Mouse (Mus musculus): ENCODE measurements around the gene Cyp2w1.
"Not testable (repeated sequence)": the region's sequence is repeated elsewhere in the genome, so short reads cannot be mapped to it uniquely, and the experiment has no call there.

Gene Cyp2w1

DNA sequence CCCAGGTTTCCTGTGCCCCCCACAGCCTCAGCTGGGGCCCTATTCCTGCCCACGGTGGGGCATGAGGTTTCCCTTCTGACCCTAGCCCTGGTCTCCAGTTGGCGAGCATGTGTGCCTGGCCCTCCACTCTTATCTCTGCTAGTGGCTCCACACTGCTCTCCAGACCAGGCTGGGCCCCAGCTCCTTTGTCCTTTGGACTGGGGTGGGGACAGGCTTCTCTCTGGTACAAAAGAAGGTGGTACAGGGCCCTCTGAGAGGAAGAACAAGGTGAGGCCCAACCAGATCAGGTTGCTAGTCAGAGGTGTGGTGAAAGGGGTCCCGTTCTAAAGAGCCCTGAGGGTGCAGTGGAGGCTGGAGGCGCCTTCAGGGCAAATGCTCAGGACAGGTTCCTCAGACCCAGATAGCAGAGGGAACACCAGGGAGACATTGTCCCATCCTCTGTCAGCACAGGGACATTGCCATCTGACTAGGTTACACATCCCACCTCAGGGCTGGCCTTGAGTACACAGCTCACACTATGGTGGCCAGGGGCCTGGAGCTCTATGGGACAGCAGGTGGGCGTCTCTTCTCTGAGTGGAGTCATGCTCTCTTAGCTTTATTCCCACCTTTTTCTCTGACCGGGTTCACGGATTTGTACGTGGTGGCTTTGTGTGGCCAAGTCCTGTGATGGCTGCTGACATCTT is 19.7 kb upstream of the Cyp2w1 start:
- DNase-seq (ENCODE audit: low spot score in 2 of 2) = no peak

DNA sequence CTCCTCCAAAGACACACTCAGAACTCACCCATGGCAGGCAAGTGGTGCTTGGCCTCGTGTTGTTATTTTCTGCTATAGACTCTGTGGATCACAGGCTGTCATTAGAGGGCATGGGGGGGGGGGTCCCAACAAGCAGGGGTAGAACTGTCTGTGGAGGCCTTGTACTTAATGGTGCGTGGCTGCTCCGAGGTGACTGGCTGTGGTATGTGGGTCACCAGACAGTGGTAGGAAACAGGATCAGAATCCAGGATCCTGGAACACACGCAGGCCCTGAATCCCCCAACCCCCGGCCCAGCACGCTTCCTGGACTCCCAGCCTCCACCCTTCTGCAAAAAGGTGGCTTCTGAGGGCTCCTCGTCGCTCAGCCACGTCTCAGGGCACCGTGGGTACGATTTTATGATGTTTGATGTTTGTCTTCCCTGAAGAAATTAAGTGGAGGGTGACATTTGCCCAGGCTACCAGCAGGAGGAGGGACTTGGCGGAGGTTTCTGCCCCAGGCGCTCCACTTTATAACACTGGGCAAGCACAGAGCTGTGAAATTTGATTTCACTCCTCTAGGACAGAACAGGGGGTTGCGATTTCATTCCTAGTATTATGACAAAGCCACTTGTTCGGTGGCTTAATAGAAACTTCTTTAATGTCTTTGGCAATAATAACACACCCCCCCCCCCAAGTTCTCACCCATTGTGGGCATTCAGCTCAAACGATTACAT is 19.0 kb upstream of the Cyp2w1 start:
- no peak for DNase-seq (ENCODE audit: low spot score in 2 of 2)

DNA sequence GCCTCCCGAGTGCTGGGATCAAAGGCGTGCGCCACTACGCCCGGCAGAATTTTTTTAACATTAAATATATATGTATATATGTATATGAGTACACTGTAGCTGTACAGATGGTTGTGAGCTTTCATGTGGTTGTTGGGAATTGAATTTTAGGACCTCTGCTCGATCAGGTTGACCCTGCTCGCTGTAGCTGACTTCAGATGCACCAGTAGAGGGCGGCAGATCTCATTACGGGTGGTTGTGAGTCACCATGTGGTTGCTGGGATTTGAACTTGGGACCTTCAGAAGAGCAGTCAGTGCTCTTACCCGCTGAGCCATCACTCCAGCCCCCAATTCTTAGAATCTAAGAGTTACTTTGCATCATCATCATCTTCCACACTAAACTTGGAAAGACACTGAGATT is 18.0 kb upstream of the Cyp2w1 start:
- not testable (repeated sequence) for DNase-seq (ENCODE audit: low spot score in 2 of 2)

DNA sequence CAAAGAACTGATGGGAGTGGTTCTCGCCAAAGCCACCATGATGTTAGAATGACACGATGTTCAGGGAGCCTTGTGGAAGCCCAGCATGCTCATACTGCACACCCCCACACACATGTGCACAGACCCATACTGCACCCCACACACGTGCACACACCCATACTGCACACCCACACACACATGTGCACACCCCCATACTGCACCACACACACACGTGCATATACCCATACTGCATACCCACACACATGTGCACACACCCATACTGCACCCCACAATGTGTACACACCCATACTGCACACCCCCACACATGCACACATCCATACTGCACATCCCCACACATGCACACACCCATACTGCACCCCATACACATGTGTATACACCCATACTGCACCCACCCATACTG is 16.8 kb upstream of the Cyp2w1 start:
- no peak for DNase-seq (ENCODE audit: low spot score in 2 of 2)

DNA sequence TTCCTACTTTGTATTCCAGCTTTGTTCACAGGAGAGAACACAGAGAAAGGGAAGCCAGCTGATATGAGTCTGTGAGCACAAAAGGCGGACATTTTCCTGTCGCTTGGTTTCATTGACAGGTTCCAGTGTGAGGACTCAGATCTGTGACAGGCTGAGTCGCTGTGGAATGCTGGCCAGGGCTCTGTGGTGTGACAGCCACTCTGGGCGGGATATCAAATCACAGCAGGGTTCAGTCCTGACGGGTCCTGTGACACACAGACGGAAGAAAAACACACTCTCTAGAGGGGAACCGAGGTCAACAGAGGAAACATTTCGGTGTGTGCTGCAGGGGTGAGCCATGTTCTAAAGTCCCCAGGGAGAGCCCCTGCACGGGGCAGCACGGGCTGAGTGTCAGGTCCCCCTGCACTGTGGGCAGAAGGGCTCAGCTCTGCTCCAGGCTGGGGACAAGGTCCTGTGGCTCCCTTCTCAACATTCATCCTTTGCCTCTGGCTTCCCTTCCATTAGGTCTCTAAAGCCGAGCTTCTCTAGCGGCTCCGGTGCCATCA is 14.5 kb upstream of the Cyp2w1 start:
- no peak for DNase-seq (ENCODE audit: low spot score in 2 of 2)

DNA sequence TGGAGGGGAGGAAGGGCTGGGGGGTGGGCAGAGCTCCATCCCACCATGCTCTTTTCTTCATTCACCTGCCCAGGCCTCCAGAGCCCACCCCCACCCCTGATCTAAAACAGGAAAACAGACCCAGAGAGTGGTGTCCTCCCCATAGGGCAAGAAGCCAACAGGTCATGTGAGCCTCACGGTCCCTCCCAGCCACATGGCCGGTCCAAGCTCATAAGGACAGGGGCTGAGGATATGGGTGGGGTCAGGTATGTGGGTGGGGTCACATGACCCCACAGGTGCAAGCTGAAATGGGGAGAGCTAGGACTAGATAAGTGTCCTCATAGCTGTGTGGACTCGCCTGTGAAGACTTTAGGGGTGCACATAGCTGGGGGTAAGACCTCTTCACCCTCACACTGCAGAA is 14.0 kb upstream of the Cyp2w1 start:
- DNase-seq (ENCODE audit: low spot score in 2 of 2) = no peak

DNA sequence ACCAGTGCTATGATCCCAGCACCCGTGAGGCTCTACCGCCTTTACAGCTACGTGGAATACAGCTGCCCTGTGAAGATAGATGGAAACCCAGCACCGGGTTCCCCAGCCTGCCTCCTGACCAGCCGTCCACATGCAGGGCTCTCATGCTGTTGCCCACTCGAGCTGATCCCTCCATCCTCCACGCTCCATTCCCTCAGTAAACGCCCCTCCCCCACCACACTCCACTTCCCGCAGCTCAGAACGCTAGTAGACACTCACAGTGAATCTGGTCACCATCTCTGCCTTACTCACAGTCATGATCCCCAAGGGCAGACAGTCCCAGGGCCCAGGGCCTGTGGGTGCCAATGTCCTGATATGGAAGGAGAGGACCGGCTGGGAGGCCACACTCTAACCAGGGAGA is 13.5 kb upstream of the Cyp2w1 start:
- no peak for DNase-seq (ENCODE audit: low spot score in 2 of 2)

DNA sequence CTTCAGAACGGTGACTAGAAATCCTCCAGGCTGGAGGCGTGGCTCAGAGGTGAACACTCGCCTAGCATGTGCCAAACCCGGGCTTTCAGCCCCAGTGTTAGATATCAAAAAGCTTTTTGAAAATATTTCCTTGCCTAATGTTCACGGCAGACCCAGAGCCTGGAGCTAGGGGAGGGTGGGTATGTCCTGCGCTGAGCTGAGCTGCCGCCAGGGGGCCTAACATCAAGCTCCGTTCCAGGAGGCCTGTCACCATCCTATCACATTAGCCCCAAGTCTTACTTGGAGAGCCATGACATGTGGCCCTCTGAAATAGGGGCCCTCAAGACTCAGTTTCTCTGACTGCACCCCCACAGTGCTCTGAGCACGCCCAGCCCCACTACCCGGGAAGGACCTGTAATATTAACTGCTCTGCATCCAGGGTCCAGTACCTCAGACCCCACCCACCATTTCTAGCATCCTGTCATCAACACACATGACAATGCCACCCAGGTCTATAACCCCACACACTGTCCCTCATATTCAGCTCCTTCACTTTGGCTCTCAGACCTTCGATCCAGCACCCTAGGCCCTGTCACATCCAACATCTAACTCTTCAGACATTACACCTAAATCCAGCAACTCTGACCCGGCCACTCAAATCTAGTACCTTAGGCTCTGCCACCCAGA is 8.3 kb upstream of the Cyp2w1 start:
- peak; percentile 59 to 74 for DNase-seq (ENCODE audit: low spot score in 2 of 2)

DNA sequence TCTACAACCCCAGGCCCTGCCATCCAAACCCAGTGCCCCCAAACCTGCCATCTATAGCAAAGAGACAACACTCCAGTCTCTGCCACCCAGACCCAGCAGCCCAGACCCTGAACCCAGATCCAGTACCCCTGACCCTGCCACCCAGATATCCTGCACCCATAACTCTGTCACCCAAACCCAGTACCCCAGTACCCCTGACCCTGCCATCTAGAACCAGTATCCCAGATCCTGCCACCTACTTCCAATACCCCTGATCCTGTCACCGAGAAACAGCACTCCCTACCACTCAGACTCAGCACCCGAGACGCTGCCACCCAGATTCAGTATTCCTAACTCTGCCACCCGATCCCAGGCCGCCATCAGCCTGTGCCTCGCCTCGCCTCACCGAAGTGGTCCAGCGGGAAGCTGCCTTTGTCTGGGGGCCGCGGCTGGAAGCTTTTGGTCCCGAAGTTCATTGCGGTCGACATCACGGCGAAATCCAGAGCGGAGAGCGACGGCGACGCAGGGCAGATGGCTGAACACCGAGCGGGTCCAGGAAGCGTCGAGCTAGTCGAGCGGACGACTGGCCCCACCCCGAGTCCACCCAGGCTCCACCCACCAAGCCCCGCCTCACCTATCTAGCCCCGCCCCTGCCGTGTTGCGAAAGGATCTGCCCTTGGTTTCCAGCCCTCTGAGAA is 7.6 kb upstream of the Cyp2w1 start:
- peak; percentile 97 to 98 for DNase-seq (ENCODE audit: low spot score in 2 of 2)

DNA sequence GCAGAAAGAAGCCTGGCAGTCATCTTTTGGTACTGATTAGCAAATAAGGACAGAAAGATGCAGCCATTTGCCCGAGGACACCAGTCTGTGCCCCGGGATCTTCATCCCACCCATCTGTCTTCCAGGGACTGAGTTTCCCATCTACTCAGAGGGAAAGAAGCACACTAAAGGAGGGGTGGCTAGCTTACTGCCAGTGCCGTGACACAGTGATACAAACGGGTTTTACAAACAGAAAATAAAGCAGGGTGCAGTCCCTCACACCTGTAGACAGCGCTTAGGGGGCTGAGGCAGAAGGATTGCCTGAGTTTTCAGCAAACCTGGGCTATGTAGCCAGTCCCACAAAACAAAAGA is 7.1 kb upstream of the Cyp2w1 start:
- no peak for DNase-seq (ENCODE audit: low spot score in 2 of 2)

DNA sequence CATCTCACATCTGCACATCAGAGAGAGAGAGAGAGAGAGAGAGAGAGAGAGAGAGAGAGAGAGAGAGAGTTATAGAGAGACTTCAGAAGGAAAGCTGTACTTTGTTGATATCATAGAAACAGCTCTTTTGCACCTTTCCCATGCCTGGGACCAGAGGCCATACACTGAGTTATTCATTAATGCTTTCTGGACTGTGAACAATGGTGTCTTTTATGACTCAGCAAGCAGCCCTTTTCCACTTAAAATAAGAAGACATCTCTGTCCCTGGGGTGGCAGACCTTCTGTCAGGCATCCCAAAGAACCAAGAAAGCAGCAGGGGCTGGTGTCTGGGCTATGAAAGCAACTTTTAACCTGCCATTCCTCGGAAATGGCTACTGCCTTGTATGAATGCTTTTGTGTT is 5.2 kb upstream of the Cyp2w1 start:
- DNase-seq (ENCODE audit: low spot score in 2 of 2) = no peak

DNA sequence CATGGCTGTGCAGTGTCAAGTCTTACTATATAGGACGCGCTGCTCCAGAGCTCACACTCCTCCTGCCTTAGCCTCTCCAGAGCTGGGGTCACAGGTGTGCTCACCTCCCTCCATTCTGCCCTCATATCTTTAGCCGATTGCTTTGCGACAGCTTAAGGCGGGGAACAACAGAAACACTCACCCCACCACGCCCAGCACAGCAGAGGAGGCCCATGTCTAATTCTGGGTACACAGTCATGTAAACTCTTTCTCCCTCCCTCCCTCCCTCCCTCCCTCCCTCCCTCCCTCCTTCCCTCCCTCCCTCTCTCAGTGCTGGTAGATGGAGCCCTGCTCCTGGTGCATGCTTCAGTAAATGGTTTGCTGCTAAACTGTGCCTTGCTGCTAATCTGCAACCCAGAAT is 2.7 kb upstream of the Cyp2w1 start:
- no peak for DNase-seq (ENCODE audit: low spot score in 2 of 2)

DNA sequence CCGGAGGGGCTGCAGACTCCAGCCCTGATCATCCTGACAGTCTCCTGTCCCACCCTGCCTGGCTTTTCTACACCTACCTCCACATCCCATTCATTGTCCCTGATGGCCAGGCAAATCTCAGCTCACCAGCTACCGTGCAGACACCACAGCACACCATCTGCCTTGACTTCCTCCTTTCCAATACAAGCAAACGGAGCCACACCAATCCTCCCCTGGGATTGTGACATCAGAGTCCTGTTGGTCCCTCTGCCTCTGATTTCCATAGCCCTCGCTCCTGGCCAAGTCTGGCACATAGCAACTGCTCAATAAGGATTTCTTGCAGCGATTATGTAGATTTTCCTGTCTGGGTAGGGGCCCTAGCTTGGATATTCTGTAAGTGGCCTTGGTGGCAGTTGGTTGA is 1.3 kb upstream of the Cyp2w1 start, which contains the start of gene Cox19:
TSS of gene Cox19 (minus strand) at position 285 of the 400 bp plus-strand sequence.
- DNase-seq (ENCODE audit: low spot score in 2 of 2) = no peak

DNA sequence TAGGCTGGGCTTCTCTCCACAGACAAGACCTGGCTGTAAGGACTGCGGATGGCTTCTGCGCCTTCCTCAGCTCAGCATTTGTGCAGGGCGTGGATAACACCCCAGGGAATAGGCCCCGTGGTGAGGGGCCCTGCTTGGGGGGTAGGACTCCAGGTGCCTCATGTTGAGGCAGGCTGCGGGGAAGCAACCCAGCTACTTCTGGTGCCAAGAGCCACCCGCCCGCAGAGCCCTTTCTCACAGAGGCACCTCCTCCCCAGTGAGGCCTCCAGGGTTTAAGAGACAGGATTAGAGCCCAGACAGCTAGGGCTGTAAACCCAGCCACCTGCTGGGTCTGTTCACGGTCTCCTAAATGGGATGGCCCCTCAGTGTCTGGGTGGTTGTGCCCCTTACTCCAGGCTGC is 789 bp upstream of the Cyp2w1 start:
- DNase-seq (ENCODE audit: low spot score in 2 of 2) = no peak

DNA sequence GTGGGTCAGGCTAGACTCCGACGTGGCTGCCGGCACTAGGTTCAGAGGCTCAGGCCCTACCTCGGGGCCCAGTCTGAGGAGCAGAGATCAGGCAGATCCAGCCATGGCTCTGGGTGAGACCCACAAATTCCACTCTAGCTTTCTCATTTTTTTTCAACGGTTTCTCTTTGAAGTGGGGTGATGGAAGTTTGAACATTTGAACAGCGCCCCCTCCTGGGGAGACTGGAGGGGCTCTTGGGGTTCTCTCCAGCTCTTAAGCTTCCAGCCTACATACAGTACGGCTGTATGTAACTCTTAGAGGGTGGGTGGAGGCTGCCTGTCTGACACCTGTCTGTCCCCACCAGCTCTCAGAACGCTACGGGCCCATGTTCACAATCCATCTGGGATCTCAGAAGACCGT is 1.1 kb downstream of the Cyp2w1 start:
- no peak for DNase-seq (ENCODE audit: low spot score in 2 of 2)

DNA sequence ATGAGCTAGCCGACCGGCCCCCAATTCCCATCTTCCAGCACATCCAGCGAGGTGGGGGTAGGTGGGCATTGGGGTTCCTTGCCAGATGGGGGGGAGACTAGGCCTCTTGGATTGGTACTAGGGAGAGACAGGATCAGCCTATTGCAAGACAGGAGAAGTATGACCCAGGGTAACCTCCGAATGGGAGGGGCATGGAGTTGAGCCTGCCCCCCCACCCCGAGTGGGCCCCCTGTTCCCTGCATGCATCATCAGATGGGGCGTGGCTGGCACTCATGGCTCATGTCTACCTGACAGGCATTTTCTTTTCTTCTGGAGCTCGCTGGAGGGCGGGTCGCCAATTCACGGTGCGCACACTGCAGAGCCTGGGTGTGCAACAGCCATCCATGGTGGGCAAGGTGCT is 1.5 kb downstream of the Cyp2w1 start:
- DNase-seq (ENCODE audit: low spot score in 2 of 2) = no peak

DNA sequence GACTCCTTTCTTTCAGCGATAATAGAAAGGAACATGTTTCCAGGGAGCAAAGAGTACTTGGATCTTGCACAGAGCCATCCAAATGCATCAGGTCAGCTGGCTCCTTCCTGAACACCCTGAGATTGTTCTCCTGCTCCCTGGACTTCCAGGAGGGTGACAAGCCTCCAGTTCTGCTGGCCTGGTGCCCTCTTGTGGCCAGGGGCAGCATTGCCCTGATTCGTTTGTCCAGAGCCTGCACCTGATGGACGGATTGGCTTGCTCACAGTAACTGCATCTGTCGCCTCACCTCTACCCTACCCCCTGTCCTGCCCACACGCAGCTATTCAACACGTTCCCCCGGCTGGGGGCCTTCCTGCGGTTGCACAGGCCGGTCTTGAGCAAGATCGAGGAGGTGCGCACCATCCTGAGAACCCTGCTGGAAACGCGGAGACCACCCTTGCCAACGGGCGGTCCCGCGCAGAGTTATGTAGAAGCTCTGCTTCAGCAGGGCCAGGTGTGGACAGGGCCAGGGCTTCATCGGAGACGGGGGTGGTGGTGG is 2.9 kb downstream of the Cyp2w1 start:
- peak; percentile 79 to 83 for DNase-seq (ENCODE audit: low spot score in 2 of 2)

DNA sequence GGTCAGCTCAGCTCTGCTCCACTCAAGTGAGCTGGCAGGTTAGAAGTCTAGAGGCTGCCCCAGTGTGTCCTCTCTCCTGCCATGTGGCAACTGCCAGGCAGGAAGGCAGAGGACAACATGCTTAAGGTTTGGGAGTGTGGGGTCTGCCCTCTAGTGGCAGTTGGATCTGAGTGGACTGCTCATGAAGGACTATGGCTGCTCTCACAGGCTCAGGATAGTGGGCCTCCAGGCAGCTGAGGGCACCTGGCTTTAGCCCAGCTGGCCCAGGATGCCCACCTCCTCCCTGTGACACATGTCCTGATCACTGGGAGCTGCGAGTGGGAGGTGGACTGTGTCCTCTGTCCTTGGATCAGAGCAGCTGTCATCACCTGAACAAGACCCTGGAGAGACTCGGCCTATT is 6.2 kb downstream of the Cyp2w1 start:
- DNase-seq (ENCODE audit: low spot score in 2 of 2) = peak in 1 of 2 experiments; percentile 36

DNA sequence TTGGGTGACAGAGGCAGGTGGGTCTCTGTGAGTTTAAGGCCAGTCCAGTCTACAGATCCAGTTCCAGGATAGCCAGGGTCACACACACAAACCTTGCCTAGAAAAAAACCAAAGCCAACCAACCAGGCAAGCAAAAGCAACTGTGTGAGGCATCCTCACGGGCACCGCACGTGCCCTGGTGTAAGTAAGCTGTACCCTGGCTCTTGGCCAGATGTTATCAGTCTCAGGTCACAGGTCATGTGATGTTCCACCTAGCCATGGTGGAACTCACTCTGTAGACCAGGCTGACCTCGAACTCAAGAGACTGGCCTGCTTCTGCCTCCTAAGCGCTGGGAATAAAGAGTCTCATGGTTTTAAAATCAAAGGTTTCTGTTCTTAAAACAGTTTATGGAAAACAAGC is 6.8 kb downstream of the Cyp2w1 start:
- no peak for DNase-seq (ENCODE audit: low spot score in 2 of 2)

DNA sequence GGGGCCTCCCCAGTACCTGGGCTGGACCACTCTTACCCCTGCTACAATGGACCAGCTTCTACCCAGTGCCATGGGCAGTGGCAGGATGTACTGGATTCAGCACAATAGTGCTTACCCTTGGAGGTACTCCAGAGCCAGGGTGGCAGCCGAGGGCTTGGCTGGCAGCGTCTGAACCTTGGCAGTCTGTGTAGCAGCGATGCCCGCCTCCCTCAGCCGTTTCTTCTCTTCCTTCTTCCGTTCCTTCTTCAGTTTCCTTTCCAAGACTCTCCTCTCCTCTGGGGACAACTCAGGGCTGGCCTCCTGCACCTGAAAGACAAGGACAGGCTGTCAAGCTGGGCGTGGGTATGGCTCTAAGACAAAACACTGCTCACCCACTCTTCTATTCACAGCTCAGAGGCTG is 11.4 kb downstream of the Cyp2w1 start:
- peak in 1 of 2 experiments; percentile 28 for DNase-seq (ENCODE audit: low spot score in 2 of 2)

DNA sequence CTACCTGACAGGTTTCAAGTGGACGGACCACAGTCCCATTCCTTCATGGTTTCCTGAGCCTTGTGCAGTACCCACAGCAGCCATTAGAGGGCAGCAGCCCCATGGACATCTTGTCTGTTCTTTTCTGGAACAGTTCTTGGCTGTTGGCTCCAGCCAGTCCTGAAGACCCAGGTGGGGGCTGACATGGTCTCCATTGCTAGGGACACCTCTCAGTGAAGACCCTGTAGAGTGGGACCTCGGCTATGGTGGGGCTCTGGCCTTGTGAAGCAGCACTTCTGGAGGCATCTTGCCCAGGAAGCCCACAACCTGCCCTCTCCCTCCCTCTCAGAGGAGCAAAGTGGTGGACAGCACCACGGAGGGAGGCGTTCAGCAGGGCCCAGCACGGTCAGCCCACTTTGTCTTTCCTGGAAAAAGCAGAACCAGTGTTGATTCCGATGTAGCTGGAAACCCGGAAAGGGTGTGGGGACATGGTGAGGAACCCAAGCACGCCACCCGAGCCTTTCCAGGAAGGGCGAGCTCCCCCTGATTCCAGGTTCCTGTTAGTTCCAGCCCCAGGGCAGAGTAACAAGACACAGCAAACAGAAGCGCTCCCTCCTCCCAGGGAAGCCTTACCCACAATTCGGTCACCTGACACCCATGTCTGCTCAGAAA is 12.0 kb downstream of the Cyp2w1 start:
- peak; percentile 87 to 91 for DNase-seq (ENCODE audit: low spot score in 2 of 2)
